Mouse (Mus musculus) limb, embryonic 12.5 days (tissue): ENCODE data around the gene Mapk13. TPM values are rescaled to one million over a fixed set of nuclear protein-coding genes. Genes with fewer than 3 reads are reported as not detected.

ENCODE experiments used
- ATAC-seq: fragments of 200-750 bp; cut with Nextera tagmentation; 2 replicates; pipeline ENCODE4 v1.8.0; 2017; ENCODE audit warnings: low read depth, moderate TSS enrichment; ENCODE audit not compliant: insufficient number of reproducible peaks, insufficient read depth, low FRiP score, low TSS enrichment
- H3K27ac ChIP-seq: fragments of 300-500 bp; sonication (generic); 2 replicates; pipeline ENCODE4 v1.5.1; 2016; ENCODE audit warnings: mild to moderate bottlenecking, moderate library complexity
- H3K27me3 ChIP-seq: fragments of 300-500 bp; sonication (generic); 2 replicates; pipeline ENCODE4 v1.6.1; 2016; ENCODE audit warnings: mild to moderate bottlenecking, moderate library complexity
- H3K36me3 ChIP-seq: fragments of 300-500 bp; sonication (generic); 2 replicates; pipeline ENCODE4 v1.6.1; 2016; ENCODE audit warnings: mild to moderate bottlenecking, moderate library complexity
- H3K4me1 ChIP-seq: fragments of 300-500 bp; sonication (generic); replicated peaks from 2 replicates; pipeline ENCODE4 v1.6.1; 2016
- H3K4me2 ChIP-seq: fragments of 300-500 bp; sonication (generic); 2 replicates; pipeline ENCODE4 v1.6.1; 2016; ENCODE audit warnings: mild to moderate bottlenecking, moderate library complexity
- H3K4me3 ChIP-seq: fragments of 300-500 bp; sonication (generic); replicated peaks from 2 replicates; pipeline ENCODE4 v1.5.1; 2016; ENCODE audit warnings: mild to moderate bottlenecking
- H3K9ac ChIP-seq: fragments of 300-500 bp; sonication (generic); replicated peaks from 2 replicates; pipeline ENCODE4 v1.6.1; 2016; ENCODE audit warnings: mild to moderate bottlenecking, moderate library complexity
- H3K9me3 ChIP-seq: fragments of 300-500 bp; sonication (generic); 2 replicates; pipeline ENCODE4 v1.6.1; 2016; ENCODE audit warnings: mild to moderate bottlenecking, moderate library complexity
- WGBS: fragments of 180-500 bp; shearing (Covaris S2); methylation state at CpG from one replicate; pipeline ENCODE4 v1.1.7; 2016; 5-methylcytosine and 5-hydroxymethylcytosine counted together
- polyA plus RNA-seq: library from polyadenylated mRNA; unstranded; fragments of >200 nt; fragmentation: Nextera tagmentation; extraction: Ambion mirVana; gene quantifications from 2 replicates; pipeline ENCODE4 v1.2.1, GENCODE M21; 2016

Gene Mapk13
- polyA plus RNA-seq, 1 experiment from 2014 or later, result 13.5 TPM

GRCm38 (mm10) chr17:28800671-28801412 lies 31.7 kb downstream of the Mapk13 start, which contains the start of gene Brpf3:
Gene Brpf3 (plus strand): TSS chr17:28801090.
- under 1% methylated on average over 67 of the region's 99 CpGs for WGBS
- ATAC-seq, result peak; percentile 61
- Histone ChIP-seq H3K9me3 (no peaks in the 10 kb centered on the region), H3K27me3 (no peaks in the 10 kb centered on the region), H3K9ac (peak within 1 kb of the TSS; percentile 99), H3K36me3 (peaks cover 6% of the 10 kb centered on the region), H3K4me1 (peaks cover 27% of the 10 kb centered on the region), H3K4me2 (peak within 1 kb of the TSS; percentile 95), H3K4me3 (peak within 1 kb of the TSS; percentile 94), H3K27ac (peak within 1 kb of the TSS; percentile 97)

- under 1% methylated on average over 35 of the region's 42 CpGs for WGBS
- Histone ChIP-seq H3K9me3 (no peaks in the 10 kb centered on the region), H3K4me2 (peak overlapping the region; percentile 95), H3K27me3 (no peaks in the 10 kb centered on the region), H3K27ac (peak overlapping the region; percentile 97), H3K4me1 (peaks cover 27% of the 10 kb centered on the region), H3K36me3 (peaks cover 13% of the 10 kb centered on the region), H3K9ac (peak overlapping the region; percentile 99), H3K4me3 (peak overlapping the region; percentile 94)
- ATAC-seq, result peak; percentile 98
These were observed 32.4 kb downstream of the Mapk13 start for GRCm38 (mm10) chr17:28801474-28802005.

GRCm38 (mm10) chr17:28802006-28802481 lies 32.9 kb downstream of the Mapk13 start:
- peak overlapping the region; percentile 99 for H3K9ac ChIP-seq
- 2% methylated on average over 18 of the region's 18 CpGs for WGBS
- H3K4me1 ChIP-seq, result peaks cover 27% of the 10 kb centered on the region
- H3K27me3 ChIP-seq, result no peaks in the 10 kb centered on the region
- H3K4me2 ChIP-seq, result peak overlapping the region; percentile 95
- peak overlapping the region; percentile 97 for H3K27ac ChIP-seq
- H3K9me3 ChIP-seq, result no peaks in the 10 kb centered on the region
- no peak for ATAC-seq
- H3K36me3 ChIP-seq, result peaks cover 18% of the 10 kb centered on the region
- peak overlapping the region; percentile 94 for H3K4me3 ChIP-seq

GRCm38 (mm10) chr17:28803316-28803715 lies 34.2 kb downstream of the Mapk13 start:
- peaks cover 27% of the 10 kb centered on the region for H3K4me1 ChIP-seq
- H3K27ac ChIP-seq, result no peak overlapping the region
- no peak overlapping the region for H3K9ac ChIP-seq
- no peak overlapping the region for H3K4me2 ChIP-seq
- peaks cover 30% of the 10 kb centered on the region for H3K36me3 ChIP-seq
- no peak for ATAC-seq
- 84% methylated on average over 1 of the region's 1 CpGs for WGBS
- H3K27me3 ChIP-seq, result no peaks in the 10 kb centered on the region
- H3K9me3 ChIP-seq, result no peaks in the 10 kb centered on the region
- H3K4me3 ChIP-seq, result no peak overlapping the region

GRCm38 (mm10) chr17:28804973-28805372 lies 35.9 kb downstream of the Mapk13 start:
- no peak overlapping the region for H3K4me3 ChIP-seq
- no peak overlapping the region for H3K27ac ChIP-seq
- H3K9ac ChIP-seq, result no peak overlapping the region
- ATAC-seq, result no peak
- no peak overlapping the region for H3K4me2 ChIP-seq
- H3K4me1 ChIP-seq, result peaks cover 17% of the 10 kb centered on the region
- no peaks in the 10 kb centered on the region for H3K27me3 ChIP-seq
- peaks cover 47% of the 10 kb centered on the region for H3K36me3 ChIP-seq
- no peaks in the 10 kb centered on the region for H3K9me3 ChIP-seq
- 94% methylated on average over 6 of the region's 6 CpGs for WGBS

- Histone ChIP-seq H3K36me3 (peaks cover 64% of the 10 kb centered on the region), H3K27me3 (no peaks in the 10 kb centered on the region), H3K27ac (no peak overlapping the region), H3K4me2 (no peak overlapping the region), H3K4me1 (peaks cover 12% of the 10 kb centered on the region), H3K4me3 (no peak overlapping the region), H3K9ac (no peak overlapping the region), H3K9me3 (no peaks in the 10 kb centered on the region)
- no peak for ATAC-seq
- 97% methylated on average over 19 of the region's 19 CpGs for WGBS
These were observed 37.7 kb downstream of the Mapk13 start for GRCm38 (mm10) chr17:28806770-28807169.

GRCm38 (mm10) chr17:28808714-28809113 lies 39.6 kb downstream of the Mapk13 start:
- ATAC-seq, result no peak
- Histone ChIP-seq H3K4me1 (no peaks in the 10 kb centered on the region), H3K4me3 (no peak overlapping the region), H3K4me2 (no peak overlapping the region), H3K36me3 (peaks cover 84% of the 10 kb centered on the region), H3K9ac (no peak overlapping the region), H3K27me3 (no peaks in the 10 kb centered on the region), H3K27ac (no peak overlapping the region), H3K9me3 (no peaks in the 10 kb centered on the region)
- WGBS, result 95% methylated on average over 8 of the region's 8 CpGs

- Histone ChIP-seq H3K4me3 (no peak overlapping the region), H3K9me3 (no peaks in the 10 kb centered on the region), H3K36me3 (peaks cover 89% of the 10 kb centered on the region), H3K27me3 (no peaks in the 10 kb centered on the region), H3K4me1 (no peaks in the 10 kb centered on the region), H3K27ac (no peak overlapping the region), H3K9ac (no peak overlapping the region), H3K4me2 (no peak overlapping the region)
- no peak for ATAC-seq
- 90% methylated on average over 10 of the region's 10 CpGs for WGBS
These were observed 40.2 kb downstream of the Mapk13 start for GRCm38 (mm10) chr17:28809175-28809831.

- no peaks in the 10 kb centered on the region for H3K4me1 ChIP-seq
- H3K27ac ChIP-seq, result no peak overlapping the region
- 95% methylated on average over 10 of the region's 10 CpGs for WGBS
- no peaks in the 10 kb centered on the region for H3K27me3 ChIP-seq
- no peak overlapping the region for H3K9ac ChIP-seq
- no peak overlapping the region for H3K4me2 ChIP-seq
- H3K9me3 ChIP-seq, result no peaks in the 10 kb centered on the region
- H3K4me3 ChIP-seq, result no peak overlapping the region
- peaks cover 96% of the 10 kb centered on the region for H3K36me3 ChIP-seq
- no peak for ATAC-seq
These were observed 43.2 kb downstream of the Mapk13 start for GRCm38 (mm10) chr17:28812345-28812744.

GRCm38 (mm10) chr17:28814529-28815097 lies 45.5 kb downstream of the Mapk13 start:
- Histone ChIP-seq H3K36me3 (peaks cover 97% of the 10 kb centered on the region), H3K4me3 (no peak overlapping the region), H3K4me2 (no peak overlapping the region), H3K4me1 (no peaks in the 10 kb centered on the region), H3K27ac (no peak overlapping the region), H3K9me3 (no peaks in the 10 kb centered on the region), H3K27me3 (no peaks in the 10 kb centered on the region), H3K9ac (no peak overlapping the region)
- no peak for ATAC-seq
- WGBS, result 90% methylated on average over 18 of the region's 18 CpGs

- Histone ChIP-seq H3K36me3 (peaks cover 96% of the 10 kb centered on the region), H3K4me2 (no peak overlapping the region), H3K9ac (no peak overlapping the region), H3K27ac (no peak overlapping the region), H3K4me3 (no peak overlapping the region), H3K9me3 (no peaks in the 10 kb centered on the region), H3K4me1 (no peaks in the 10 kb centered on the region), H3K27me3 (no peaks in the 10 kb centered on the region)
- 83% methylated on average over 10 of the region's 10 CpGs for WGBS
- ATAC-seq, result no peak
These were observed 46.4 kb downstream of the Mapk13 start for GRCm38 (mm10) chr17:28815384-28816004.
